Mouse (Mus musculus) left cerebral cortex, adult 11 months (tissue): ENCODE measurements around the gene Olfr672.
"Not testable (repeated sequence)": the region's sequence is repeated elsewhere in the genome, so short reads cannot be mapped to it uniquely, and the experiment has no call there.

Source experiments
- DNase-seq: peaks from one replicate; pipeline ENCODE4 v3.0.0; 2022; ENCODE audit warnings: low spot score

Gene Olfr672

DNA sequence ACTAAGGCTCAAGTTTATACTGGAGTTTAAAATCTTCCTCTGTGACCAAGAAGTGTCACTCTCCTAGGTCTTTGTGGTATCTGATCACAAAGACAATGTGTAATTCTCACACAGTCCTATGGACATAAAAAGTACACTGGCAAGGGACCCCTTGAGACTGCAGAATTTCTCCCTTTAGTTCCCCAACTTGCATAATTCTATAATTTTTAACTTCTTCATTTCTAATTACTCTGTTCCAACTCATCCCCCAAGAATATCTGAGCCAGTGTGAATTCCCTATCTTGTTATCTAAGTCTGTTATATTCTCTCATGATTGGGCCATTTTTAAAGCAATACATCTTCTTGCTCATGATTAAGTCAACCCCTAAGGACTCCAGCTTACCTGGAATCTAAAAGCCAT, at the start of gene Olfr672:
Gene Olfr672, minus strand, starts transcription at position 101 of the 400 bp plus-strand sequence.
- no peak for DNase-seq

- not testable (repeated sequence) for DNase-seq
Measured at GRCm38 (mm10) chr7:105033836-105034235, 32.0 kb upstream of the Olfr672 start.

DNA sequence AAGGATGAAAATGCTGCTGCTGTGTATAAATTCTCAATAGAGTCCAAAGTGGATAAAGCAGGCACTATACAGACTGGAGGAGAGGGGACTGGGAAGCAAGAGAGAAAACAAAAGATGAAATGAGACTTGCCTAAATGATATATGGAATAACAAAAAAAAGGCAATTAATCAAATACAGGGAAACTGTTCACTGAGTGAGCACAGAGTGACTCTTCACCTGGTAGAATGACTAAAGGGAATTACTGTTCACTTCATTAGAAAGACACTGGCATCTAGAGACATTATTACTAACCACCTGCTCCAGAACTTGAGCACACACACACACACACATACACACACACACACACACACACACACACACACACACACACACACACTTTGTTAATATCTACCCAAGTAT, 30.6 kb upstream of the Olfr672 start, which contains the start of gene Olfr676:
Gene Olfr676, plus strand, starts transcription at position 301 of the 400 bp plus-strand sequence.
- DNase-seq = no peak

- no peak for DNase-seq
Measured at GRCm38 (mm10) chr7:105028360-105028759, 26.5 kb upstream of the Olfr672 start, which contains the start of gene Olfr675. TSS of gene Olfr675 (minus strand) at chr7:105028460.

DNA sequence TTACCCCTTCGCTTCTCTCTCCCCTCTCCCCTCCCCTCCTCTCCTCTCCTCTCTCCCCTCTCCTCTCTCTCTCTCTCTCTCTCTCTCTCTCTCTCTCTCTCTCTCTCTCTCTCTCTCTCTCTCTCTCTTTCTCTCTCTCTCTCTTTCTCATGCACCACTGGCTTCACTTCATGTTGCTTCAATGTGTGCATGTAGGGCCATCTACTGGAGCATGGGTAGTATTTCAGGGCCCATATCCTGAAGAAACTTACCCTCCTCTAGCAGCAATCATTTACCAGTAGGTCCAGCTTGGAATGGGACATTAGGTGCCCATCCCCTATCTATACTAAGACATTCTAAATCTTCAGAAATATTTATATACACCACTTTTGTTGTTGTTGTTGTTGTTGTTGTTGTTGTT, 20.7 kb upstream of the Olfr672 start:
- no peak for DNase-seq

DNA sequence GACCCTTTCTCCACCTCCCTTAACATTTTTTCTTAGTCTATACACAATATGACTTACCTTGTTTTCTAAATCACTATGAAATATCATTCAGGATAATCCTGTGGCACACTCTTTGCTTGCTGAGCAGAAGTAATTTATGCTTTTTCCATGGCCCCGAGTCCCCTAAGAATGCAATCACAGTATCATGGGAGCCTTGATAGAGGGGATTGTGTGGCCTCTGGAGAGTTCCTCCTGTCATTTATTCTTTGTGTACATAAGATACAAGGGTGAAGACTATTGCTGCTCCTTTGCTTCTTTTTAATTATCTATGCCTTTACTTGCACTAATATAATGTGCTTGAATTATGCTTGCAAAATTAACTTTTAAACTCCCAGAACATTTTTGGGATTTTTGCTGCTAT, 22.8 kb downstream of the Olfr672 start, which contains the start of gene Olfr671:
Gene Olfr671, minus strand, starts transcription at position 101 of the 400 bp plus-strand sequence.
- no peak for DNase-seq

DNA sequence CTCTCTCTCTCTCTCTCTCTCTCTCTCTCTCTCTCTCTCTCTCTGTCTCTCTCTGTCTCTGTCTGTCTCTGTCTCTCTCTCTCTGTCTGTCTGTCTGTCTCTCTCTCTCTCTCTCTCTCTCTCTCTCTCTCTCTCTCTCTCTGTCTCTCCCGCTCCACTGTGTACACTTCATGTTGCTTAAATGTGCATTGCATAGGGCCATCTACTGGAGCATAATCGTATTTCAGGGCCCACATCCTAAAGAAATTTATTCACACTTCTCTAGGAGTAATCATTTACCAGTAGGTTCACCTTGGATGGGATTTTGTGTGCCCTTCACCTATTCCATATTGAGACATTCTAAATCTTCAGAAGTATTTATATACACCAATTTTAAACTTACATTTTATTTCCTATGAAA, 29.3 kb downstream of the Olfr672 start:
- DNase-seq = not testable (repeated sequence)

- DNase-seq = no peak
Measured at GRCm38 (mm10) chr7:104962520-104962919, 39.3 kb downstream of the Olfr672 start, which contains the start of gene Olfr670. TSS of gene Olfr670 (minus strand) at chr7:104962620.

DNA sequence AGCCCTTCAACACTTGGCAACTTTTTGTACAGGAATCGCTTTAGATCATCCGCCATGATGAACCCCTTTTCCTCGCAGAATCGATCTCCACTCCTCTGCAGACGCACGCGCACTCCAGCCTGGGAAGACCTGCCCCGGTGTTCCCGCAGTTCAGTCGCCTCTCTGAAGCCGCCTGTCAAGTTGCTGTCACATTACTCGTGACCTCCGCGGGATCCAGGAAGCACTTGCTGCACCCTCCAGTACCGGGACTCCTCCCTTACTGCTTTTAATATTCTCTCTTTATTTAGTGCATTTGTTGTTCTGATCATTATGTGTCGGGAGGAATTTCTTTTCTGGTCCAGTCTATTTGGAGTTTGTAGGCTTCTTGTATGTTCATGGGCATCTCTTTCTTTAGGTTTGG, 51.6 kb downstream of the Olfr672 start:
- DNase-seq = not testable (repeated sequence)
